In the genomic region with DNA sequence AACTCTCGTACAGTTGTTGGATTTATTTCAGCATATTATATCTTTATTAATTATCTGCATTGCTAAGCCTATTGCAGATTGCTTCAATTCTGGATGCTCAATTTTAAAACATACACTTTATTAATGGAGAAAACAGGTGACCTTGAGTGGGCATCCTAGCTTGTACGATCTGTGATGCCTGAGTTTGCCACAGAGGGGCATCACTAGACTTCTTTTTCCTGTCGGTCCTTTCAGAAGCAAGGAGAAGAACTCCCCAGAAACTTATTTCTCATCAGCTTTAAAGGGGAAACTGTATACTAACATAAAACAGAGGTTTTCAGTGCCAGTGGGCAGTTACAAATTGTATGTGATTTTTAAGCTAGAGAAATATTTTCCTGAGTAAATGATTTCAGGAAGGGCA, we compare ENCODE assay signal across 13 mouse cellular contexts.
DNase-seq lines count a peak whose midpoint lies in the region; ATAC-seq and TF ChIP-seq lines count a peak whose summit lies in the region.
"Had no signal": no experiment of that assay in that cellular context is flagged by ENCODE, and none has a peak within 500 bp of the region (broad histone marks: within the 10 kb centered on the region; RNA-seq: fewer than 3 reads in every experiment).

No protein-coding gene starts in this region.

- no peak overlapping the region for H3K4me2 ChIP-seq in midbrain, postnatal 0 days (ENCODE audit: low read depth, low read length, poor library complexity, severe bottlenecking)
- no peak overlapping the region for H3K4me2 ChIP-seq in midbrain, embryonic 11.5 days
- no peak overlapping the region for H3K4me2 ChIP-seq in liver, postnatal 0 days (ENCODE audit: low read depth, low read length)
- H3K4me2 ChIP-seq: embryonic facial prominence, embryonic 12.5 days; heart, embryonic 11.5 days; hindbrain, embryonic 15.5 days; limb, embryonic 13.5 days had no signal

- WGBS in midbrain, postnatal 0 days: 52% methylated on average over 3 of the region's 3 CpGs
- 56% methylated on average over 3 of the region's 3 CpGs for WGBS in midbrain, embryonic 11.5 days
- 42% methylated on average over 3 of the region's 3 CpGs for WGBS in liver, postnatal 0 days (ENCODE audit: insufficient replicate concordance)

- peak; percentile 80; the same call in 1 of the 2 replicates for ATAC-seq in frontal cortex, adult (ENCODE audit: low TSS enrichment)
- no peak for ATAC-seq in midbrain, postnatal 0 days (ENCODE audit: low FRiP score)
- no peak for ATAC-seq in midbrain, embryonic 11.5 days (ENCODE audit: low FRiP score)
- no peak for ATAC-seq in liver, postnatal 0 days

- no peak overlapping the region for H3K4me3 ChIP-seq in midbrain, postnatal 0 days (ENCODE audit: low read depth, low read length)
- no peak overlapping the region for H3K4me3 ChIP-seq in midbrain, embryonic 11.5 days (ENCODE audit: low read depth, low read length)
- H3K4me3 ChIP-seq in layer of hippocampus, adult 2 months: no peak overlapping the region
- no peak overlapping the region for H3K4me3 ChIP-seq in liver, postnatal 0 days (ENCODE audit: low read depth, low read length)
- H3K4me3 ChIP-seq: embryonic facial prominence, embryonic 12.5 days; hindbrain, embryonic 15.5 days; limb, embryonic 13.5 days had no signal

- H3K36me3 ChIP-seq in midbrain, postnatal 0 days (ENCODE audit: insufficient read depth, low read length): no peaks in the 10 kb centered on the region
- no peaks in the 10 kb centered on the region for H3K36me3 ChIP-seq in midbrain, embryonic 11.5 days (ENCODE audit: control insufficient read depth, insufficient read depth, low read length)
- no peaks in the 10 kb centered on the region for H3K36me3 ChIP-seq in liver, postnatal 0 days (replicated peaks; ENCODE audit: insufficient read depth, low read length)
- H3K36me3 ChIP-seq: embryonic facial prominence, embryonic 12.5 days; hindbrain, embryonic 15.5 days; limb, embryonic 13.5 days had no signal

- no peak for DNase-seq in frontal cortex, postnatal 25 days (ENCODE audit: low spot score in 2 of 2)
- DNase-seq in midbrain, postnatal 0 days (ENCODE audit: low spot score): peak; percentile 69
- DNase-seq in midbrain, embryonic 11.5 days (ENCODE audit: low spot score, missing footprints): no peak
- DNase-seq in layer of hippocampus, adult 2 months (ENCODE audit: low spot score in 2 of 2): peak; percentile 4 to 21
- DNase-seq in telencephalon, adult 2 months (ENCODE audit: low read depth, low spot score): peak; percentile 16
- no peak for DNase-seq in liver, postnatal 0 days
- no peak for DNase-seq in spleen, postnatal 14 days (ENCODE audit: low spot score in 2 of 2)
- DNase-seq: kidney, postnatal 25 days had no signal

- H3K9ac ChIP-seq in midbrain, postnatal 0 days (replicated peaks; ENCODE audit: low read length, poor library complexity, severe bottlenecking): no peak overlapping the region
- H3K9ac ChIP-seq in midbrain, embryonic 11.5 days (ENCODE audit: low read length): no peak overlapping the region
- H3K9ac ChIP-seq in liver, postnatal 0 days (replicated peaks): no peak overlapping the region
- H3K9ac ChIP-seq: embryonic facial prominence, embryonic 12.5 days; hindbrain, embryonic 15.5 days; limb, embryonic 13.5 days had no signal

- H3K27me3 ChIP-seq in midbrain, postnatal 0 days (ENCODE audit: insufficient read depth, low read length): no peaks in the 10 kb centered on the region
- no peaks in the 10 kb centered on the region for H3K27me3 ChIP-seq in midbrain, embryonic 11.5 days (ENCODE audit: control insufficient read depth, insufficient read depth, low read length)
- no peaks in the 10 kb centered on the region for H3K27me3 ChIP-seq in liver, postnatal 0 days (ENCODE audit: insufficient read depth, low read length)
- H3K27me3 ChIP-seq: embryonic facial prominence, embryonic 12.5 days; hindbrain, embryonic 15.5 days; limb, embryonic 13.5 days had no signal

- no peaks in the 10 kb centered on the region for H3K4me1 ChIP-seq in midbrain, postnatal 0 days (ENCODE audit: insufficient read depth, low read length)
- no peaks in the 10 kb centered on the region for H3K4me1 ChIP-seq in midbrain, embryonic 11.5 days (ENCODE audit: control insufficient read depth, insufficient read depth, low read length)
- H3K4me1 ChIP-seq in liver, postnatal 0 days (ENCODE audit: insufficient read depth): no peaks in the 10 kb centered on the region
- H3K4me1 ChIP-seq: embryonic facial prominence, embryonic 12.5 days; hindbrain, embryonic 15.5 days; limb, embryonic 13.5 days had no signal

- TF ChIP-seq CTCF in midbrain, postnatal 0 days (IDR thresholded peaks at IDR 0.05): peak; percentile 76
- peak; percentile 80 for TF ChIP-seq CTCF in layer of hippocampus, adult 2 months (conservative IDR thresholded peaks at IDR 0.05)
- no peak for TF ChIP-seq CTCF in liver, postnatal 0 days (IDR thresholded peaks at IDR 0.05; ENCODE audit: low read depth)

- no peak overlapping the region for H3K27ac ChIP-seq in midbrain, postnatal 0 days (ENCODE audit: low read depth, low read length)
- H3K27ac ChIP-seq in midbrain, embryonic 11.5 days (ENCODE audit: low read depth, low read length): no peak overlapping the region
- H3K27ac ChIP-seq in layer of hippocampus, adult 2 months: no peak overlapping the region
- no peak overlapping the region for H3K27ac ChIP-seq in liver, postnatal 0 days (ENCODE audit: low read depth)
- H3K27ac ChIP-seq: embryonic facial prominence, embryonic 12.5 days; hindbrain, embryonic 15.5 days; limb, embryonic 13.5 days had no signal

- TF ChIP-seq EP300 in liver, postnatal 0 days (IDR thresholded peaks at IDR 0.05; ENCODE audit: low read depth): no peak

- H3K9me3 ChIP-seq in midbrain, postnatal 0 days (ENCODE audit: low read length): no peaks in the 10 kb centered on the region
- no peaks in the 10 kb centered on the region for H3K9me3 ChIP-seq in midbrain, embryonic 11.5 days (ENCODE audit: control insufficient read depth, low read length)
- H3K9me3 ChIP-seq in liver, postnatal 0 days (ENCODE audit: low read length): no peaks in the 10 kb centered on the region
- H3K9me3 ChIP-seq: embryonic facial prominence, embryonic 12.5 days; hindbrain, embryonic 15.5 days; limb, embryonic 13.5 days had no signal

Comparison
In these comparisons a context has a peak if more than half of its experiments do, and no peak if none do; other contexts are left out.
1. DNase-seq: peak in midbrain, postnatal 0 days (single experiment), layer of hippocampus, adult 2 months (2 of 2) and telencephalon, adult 2 months (single experiment); none in frontal cortex, postnatal 25 days (0 of 2), midbrain, embryonic 11.5 days (single experiment), liver, postnatal 0 days (single experiment) and spleen, postnatal 14 days (0 of 2).